Mouse (Mus musculus): ENCODE measurements at regions not wholly inside any gene's neighbourhood (a gene's known extent, or its start where the extent isn't known, plus 50 kb on each side); places are given as distances from the start of the nearest gene placed in this dataset.

DNA sequence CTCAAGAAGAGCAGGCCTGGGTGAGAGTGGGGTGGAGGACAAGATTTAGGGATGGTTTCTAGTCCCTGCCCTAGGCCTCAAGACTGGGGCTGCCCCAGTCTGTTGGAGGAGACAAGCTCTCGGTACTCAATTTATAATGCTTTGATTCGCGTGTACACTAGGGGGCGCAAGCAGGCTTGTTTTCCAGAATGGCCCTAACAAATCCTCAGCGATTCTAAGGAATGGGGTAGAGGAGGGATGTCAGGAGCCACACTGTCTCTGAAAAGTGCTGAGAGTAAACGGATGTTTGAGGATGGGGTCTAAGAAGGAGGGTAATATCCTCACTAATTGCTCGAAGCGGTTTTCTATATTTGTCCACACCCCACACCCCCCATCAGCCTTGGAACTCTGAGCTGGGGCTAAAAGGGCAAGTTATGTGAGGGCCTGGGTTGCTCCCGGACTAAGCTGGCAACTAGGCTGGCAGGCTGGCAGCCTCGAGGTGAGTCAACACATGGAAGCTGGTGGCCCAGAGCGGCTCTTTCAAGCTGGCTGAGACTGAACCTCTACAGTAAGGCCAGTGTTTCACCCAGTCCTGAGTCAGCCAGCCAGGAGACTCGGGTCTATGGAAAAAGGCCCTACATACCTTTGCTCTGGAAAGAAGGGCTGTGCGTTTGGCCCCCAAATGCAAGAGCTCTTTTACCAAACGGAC, 176.7 kb downstream of the Ttc8 start:
- peak; percentile 76 for DNase-seq (ENCODE audit: low read depth, low spot score)

DNA sequence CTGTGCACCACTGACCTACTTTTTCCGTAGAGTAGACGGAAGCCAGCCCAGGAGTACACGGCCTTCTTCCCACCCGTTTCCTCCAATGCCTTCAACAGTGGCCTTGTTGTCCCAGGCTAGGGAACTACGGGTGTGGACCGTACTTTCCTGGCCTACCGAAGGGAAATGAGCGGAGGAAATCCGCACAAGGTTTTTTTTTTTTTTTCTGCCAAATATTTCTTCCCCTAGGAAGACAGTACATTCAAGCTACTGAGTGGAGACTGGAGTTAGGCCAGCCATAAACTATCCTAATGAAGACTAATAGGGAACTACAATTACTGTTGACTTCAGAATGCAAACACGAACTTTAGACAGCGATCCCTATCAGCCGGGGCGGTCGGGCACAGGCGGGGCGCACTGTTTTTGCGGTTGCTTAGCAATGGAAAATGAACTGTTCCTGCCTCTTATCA, 177.3 kb downstream of the Ttc8 start:
- no peak for DNase-seq (ENCODE audit: low read depth, low spot score)

DNA sequence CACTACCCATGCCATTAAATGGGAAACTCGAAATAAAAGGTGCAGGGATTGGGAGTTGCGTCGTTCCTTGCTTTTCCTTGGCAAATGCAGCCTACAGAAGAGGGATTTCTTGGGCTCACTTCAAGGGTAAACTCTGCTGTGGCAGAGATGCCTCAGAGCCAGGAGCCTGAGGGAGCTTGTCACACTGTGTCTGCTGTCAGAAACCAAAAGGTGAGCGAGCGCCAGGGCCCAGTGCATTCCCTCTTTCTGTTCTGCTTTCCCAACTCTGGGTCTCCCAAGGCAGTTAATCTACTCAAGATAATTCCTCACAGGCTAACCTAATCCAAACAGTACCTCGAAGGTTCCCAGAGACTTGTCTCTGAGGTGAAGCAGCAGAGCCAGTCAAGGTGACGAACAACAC, 179.5 kb downstream of the Ttc8 start:
- no peak for DNase-seq (ENCODE audit: low read depth, low spot score)

DNA sequence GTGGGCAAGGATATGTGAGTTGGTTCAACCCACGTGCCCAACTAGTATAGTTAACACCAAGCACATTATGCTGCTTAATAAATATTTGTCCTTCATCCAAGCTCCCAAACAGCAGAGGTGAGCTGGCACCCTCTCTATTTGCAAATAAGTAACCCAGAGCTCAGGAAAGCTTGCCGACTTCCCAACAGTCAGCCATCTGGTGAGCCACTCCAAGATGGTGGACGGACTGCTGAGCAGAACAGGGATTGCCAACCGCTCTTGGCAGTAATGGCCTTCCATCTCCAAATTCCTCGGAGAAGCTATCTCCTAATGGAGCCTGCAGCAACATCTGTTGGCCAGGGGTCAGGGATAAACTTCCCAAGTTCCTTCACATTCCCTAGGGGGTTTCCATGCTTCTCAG, 188.2 kb downstream of the Ttc8 start:
- DNase-seq (ENCODE audit: low read depth, low spot score) = no peak

DNA sequence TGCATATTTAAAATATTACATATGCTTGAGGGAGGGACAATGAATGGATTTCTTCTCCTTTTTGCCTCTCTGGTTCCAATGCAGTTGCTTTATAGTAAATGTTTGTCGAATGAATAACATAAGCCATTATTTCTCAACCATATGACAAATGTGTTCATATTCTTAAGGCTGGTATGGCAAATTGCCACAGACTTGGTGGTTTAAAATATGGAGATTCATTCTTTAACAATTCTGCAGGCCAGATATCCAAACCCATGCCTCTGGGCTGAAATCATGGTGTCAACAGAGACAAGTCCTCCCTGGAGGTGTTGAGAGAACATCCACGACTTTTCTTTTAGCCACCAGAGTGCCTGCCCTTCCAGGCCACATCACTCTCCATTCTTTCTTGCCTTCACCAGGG, 193.4 kb downstream of the Ttc8 start:
- no peak for DNase-seq (ENCODE audit: low read depth, low spot score)

DNA sequence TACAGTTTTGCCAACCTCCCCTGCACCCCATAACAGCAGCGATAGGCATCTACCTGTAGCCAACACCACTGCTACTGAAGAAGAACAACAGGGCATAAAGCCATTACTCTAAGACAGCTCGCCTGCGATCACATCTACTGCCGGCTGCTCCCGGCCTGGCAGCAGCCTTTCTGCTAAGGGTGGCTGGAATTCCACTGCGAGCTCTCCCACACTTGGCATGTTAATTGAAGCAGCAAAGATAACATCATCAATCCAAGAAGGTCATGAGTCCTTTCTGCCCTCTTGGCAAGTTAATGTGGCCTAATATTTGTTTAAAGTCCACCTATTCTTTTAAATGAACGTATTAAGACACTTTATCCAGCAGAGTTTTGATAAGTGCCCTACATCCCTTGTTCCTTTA, 196.1 kb downstream of the Ttc8 start:
- no peak for DNase-seq (ENCODE audit: low read depth, low spot score)

DNA sequence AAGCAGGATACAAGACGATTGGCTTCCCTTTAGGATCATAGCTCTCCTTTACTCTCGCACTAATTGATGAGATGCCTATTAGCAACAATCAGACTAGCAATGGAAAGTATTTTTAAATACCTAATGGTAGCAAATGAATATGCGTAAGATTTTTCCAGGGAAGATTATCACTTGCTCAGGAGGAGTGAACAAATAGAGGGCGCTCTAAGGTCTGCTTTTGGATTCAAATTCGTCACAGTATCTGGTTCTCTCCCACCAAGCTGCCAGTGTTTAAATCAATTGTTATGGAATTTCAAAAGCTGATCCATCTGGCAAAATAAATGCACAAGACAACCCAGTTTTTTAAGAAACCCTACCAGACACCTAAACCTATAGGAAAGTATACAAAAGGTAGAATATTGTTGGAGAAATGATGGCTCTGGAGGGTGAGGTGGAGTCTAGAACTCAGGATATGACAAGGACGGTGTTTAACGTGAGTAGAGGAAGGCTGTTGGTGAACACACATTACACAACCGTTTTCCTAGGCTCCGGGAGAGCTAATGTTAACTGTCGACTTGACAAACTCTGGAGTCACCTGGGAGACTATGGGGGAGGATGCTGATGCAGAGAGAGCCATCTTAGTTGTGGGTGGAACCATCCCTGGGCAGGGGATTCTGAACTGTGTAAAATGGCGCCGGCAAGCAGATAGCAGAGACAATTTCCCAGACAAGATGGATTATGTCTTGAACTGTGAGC, 198.2 kb downstream of the Ttc8 start:
- DNase-seq (ENCODE audit: low read depth, low spot score) = no peak

DNA sequence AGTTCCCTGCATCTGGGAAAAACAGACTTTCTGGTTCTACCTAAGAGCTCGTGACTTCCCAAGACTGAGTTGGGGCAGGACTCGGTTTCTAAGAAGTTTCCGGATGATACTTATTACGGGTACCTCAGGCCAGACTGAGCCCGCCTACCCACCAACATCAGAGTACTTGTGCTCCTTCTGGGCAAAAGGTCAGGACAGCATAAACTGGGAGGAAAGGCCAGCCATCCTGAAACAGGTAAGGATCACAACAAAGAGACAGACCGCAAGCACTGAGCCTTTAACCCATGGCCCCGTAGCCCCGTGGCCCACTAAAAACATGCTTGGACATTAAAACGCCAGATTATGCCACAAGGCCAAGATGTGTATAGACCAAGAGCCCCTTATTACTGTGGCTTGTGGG, 199.6 kb downstream of the Ttc8 start:
- DNase-seq (ENCODE audit: low read depth, low spot score) = no peak

DNA sequence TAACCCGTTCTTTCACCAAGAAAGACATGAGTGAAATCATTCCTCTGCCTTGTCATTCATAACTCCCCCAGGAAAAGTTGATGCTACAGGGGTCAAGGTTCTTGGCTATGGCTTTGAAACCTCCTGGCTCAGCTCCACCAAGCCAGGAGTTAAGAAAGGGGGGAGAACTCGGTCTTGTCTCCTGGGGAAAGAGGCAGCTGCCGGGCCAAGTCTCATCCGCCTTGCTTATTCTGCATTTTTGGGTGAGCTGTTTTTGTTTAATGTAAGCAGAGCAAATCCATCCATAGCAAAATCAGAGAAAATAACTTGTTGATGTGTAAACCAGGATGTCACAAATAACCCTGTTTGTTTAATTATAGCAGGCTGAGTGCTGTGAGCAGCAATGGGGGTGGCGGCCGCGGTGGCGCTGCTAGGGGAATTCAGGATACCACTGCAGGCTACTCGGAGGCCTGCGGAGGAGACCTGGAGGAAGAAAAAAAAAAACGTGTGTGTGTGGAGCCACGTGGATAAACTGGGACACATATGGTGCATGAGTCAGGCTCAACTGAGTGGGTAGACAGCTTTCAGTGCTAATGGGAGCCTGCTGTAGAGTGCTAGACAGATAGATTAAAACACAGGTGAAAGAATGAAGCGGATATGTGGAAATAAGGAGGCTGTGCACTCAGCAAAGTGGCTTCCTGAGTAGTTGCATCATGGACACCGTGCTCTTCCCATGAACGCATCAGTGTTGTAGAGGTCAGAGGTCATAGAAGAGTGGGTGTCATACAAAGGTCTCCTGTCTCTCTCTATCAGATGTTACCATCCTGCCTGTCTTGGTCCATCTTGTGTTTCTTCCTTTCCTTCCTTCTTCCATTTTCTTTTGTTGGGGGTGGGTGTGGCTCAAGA, 203.5 kb downstream of the Ttc8 start:
- DNase-seq (ENCODE audit: low read depth, low spot score) = no peak

DNA sequence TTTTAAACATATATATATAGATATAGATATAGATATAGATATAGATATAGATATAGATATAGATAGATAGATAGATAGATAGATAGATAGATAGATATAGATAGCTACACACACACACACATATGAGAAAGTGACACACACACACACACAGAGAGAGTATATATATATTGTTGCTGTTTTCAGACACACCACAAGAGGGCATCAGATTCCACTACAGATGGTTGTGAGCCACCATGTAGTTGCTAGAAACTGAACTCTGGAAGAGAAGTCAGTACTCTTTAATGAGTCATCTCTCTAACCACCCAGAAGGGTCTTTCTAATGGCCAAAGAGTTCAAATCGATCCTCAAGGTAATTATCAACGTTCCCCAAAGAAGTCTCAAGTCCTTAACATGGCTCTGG, 205.8 kb downstream of the Ttc8 start:
- no peak for DNase-seq (ENCODE audit: low read depth, low spot score)
